Comparison of ENCODE assay signal across 16 mouse cellular contexts in the genomic region with DNA sequence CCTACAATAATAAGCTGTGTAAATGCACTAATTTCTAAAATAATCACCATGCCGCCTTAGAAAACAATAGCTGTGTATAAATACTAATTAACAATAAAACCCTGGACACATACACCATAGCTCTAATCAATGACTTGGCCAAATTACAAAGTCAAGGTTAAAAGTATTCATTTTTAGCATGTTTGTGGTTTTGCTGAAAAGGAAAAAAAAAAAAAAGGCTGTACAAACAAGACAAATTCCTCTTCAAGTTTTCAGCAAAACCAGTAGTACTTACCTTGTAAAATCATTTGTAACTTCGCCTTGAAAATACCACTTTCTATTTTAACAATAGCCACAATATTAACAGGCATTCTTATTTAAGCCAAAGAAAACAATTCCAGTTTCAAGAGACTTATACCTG. TPM values are rescaled to one million over a fixed set of nuclear protein-coding genes. Genes with fewer than 3 reads are reported as not detected.
A peak's percentile ranks its signal among the peaks of the same experiment; 100 is the strongest.
DNase-seq lines count a peak whose midpoint lies in the region; ATAC-seq lines count a peak whose summit lies in the region.
"Had no signal": no experiment of that assay in that cellular context is flagged by ENCODE, and none has a peak within 500 bp of the region (broad histone marks: within the 10 kb centered on the region; RNA-seq: fewer than 3 reads in every experiment).

No protein-coding gene starts in this region.

- no peak overlapping the region for H3K27ac ChIP-seq in hindbrain, embryonic 14.5 days
- no peak overlapping the region for H3K27ac ChIP-seq in hindbrain, embryonic 10.5 days
- no peak overlapping the region for H3K27ac ChIP-seq in neural tube, embryonic 15.5 days (replicated peaks)
- H3K27ac ChIP-seq: embryonic facial prominence, embryonic 12.5 days; forebrain, embryonic 10.5 days; hindbrain, postnatal 0 days had no signal

- H3K4me3 ChIP-seq in hindbrain, embryonic 14.5 days (replicated peaks; ENCODE audit: low read length) = no peak overlapping the region
- no peak overlapping the region for H3K4me3 ChIP-seq in hindbrain, embryonic 10.5 days
- no peak overlapping the region for H3K4me3 ChIP-seq in neural tube, embryonic 15.5 days (replicated peaks)
- H3K4me3 ChIP-seq: embryonic facial prominence, embryonic 12.5 days had no signal

- H3K9me3 ChIP-seq in hindbrain, embryonic 14.5 days (ENCODE audit: control insufficient read depth, low read length) = no peaks in the 10 kb centered on the region
- no peaks in the 10 kb centered on the region for H3K9me3 ChIP-seq in hindbrain, embryonic 10.5 days
- no peaks in the 10 kb centered on the region for H3K9me3 ChIP-seq in neural tube, embryonic 15.5 days (replicated peaks)
- H3K9me3 ChIP-seq: embryonic facial prominence, embryonic 12.5 days; forebrain, embryonic 10.5 days had no signal

- peak; percentile 9 for DNase-seq in hindbrain, embryonic 14.5 days (ENCODE audit: low spot score)
- DNase-seq in hindbrain, embryonic 10.5 days (ENCODE audit: low spot score) = no peak
- no peak for DNase-seq in neural tube, embryonic 10.5 days (ENCODE audit: extremely low spot score, low spot score)
- DNase-seq in induced T-regulatory cell, adult 2 months (ENCODE audit: low read depth) = peak; percentile 40
- DNase-seq in kidney, postnatal 10 days = no peak
- no peak for DNase-seq in layer of hippocampus, adult 8-10 months (ENCODE audit: low spot score in 2 of 2)
- DNase-seq: adrenal gland, adult 8-10 months; B cell, adult 2 months; cerebellum, adult 2 months; gastrocnemius, postnatal 10 days; heart, postnatal 36 days; lung, postnatal 10 days had no signal

- no peak overlapping the region for H3K9ac ChIP-seq in hindbrain, embryonic 14.5 days
- H3K9ac ChIP-seq in neural tube, embryonic 15.5 days (replicated peaks) = no peak overlapping the region
- H3K9ac ChIP-seq: embryonic facial prominence, embryonic 12.5 days had no signal

- no peak overlapping the region for H3K4me2 ChIP-seq in hindbrain, embryonic 14.5 days (replicated peaks)
- H3K4me2 ChIP-seq in neural tube, embryonic 15.5 days = peak overlapping the region; percentile 9; the same call in 1 of the 2 replicates

- 88% methylated on average over 2 of the region's 2 CpGs for WGBS in hindbrain, embryonic 14.5 days
- WGBS in hindbrain, embryonic 10.5 days = 86% methylated on average over 2 of the region's 2 CpGs
- WGBS in neural tube, embryonic 15.5 days = 83% methylated on average over 2 of the region's 2 CpGs

- peaks cover 56% of the 10 kb centered on the region for H3K4me1 ChIP-seq in hindbrain, embryonic 14.5 days (replicated peaks; ENCODE audit: control insufficient read depth, insufficient read depth, low read length)
- H3K4me1 ChIP-seq in hindbrain, embryonic 10.5 days (replicated peaks) = peaks cover 22% of the 10 kb centered on the region
- peaks cover 42% of the 10 kb centered on the region for H3K4me1 ChIP-seq in neural tube, embryonic 15.5 days

- no peaks in the 10 kb centered on the region for H3K36me3 ChIP-seq in hindbrain, embryonic 14.5 days (replicated peaks; ENCODE audit: control insufficient read depth, insufficient read depth)
- peaks cover 34% of the 10 kb centered on the region for H3K36me3 ChIP-seq in hindbrain, embryonic 10.5 days
- H3K36me3 ChIP-seq in neural tube, embryonic 15.5 days = no peaks in the 10 kb centered on the region
- H3K36me3 ChIP-seq: embryonic facial prominence, embryonic 12.5 days had no signal

- ATAC-seq in hindbrain, embryonic 14.5 days (ENCODE audit: low FRiP score) = no peak
- no peak for ATAC-seq in neural tube, embryonic 15.5 days (ENCODE audit: low FRiP score)
- ATAC-seq: hindbrain, postnatal 0 days had no signal

- H3K27me3 ChIP-seq in hindbrain, embryonic 14.5 days (ENCODE audit: control insufficient read depth, insufficient read depth, low read length) = no peaks in the 10 kb centered on the region
- no peaks in the 10 kb centered on the region for H3K27me3 ChIP-seq in hindbrain, embryonic 10.5 days (ENCODE audit: insufficient read depth, poor library complexity, severe bottlenecking)
- no peaks in the 10 kb centered on the region for H3K27me3 ChIP-seq in neural tube, embryonic 15.5 days (replicated peaks)
- H3K27me3 ChIP-seq: embryonic facial prominence, embryonic 12.5 days had no signal

RNA-seq across cellular contexts. Expression of a gene that starts 4.2 kb away (rescaled TPM):
- polyA plus RNA-seq in hindbrain, embryonic 14.5 days (2014; fragmentation: Nextera tagmentation; extraction: Ambion mirVana) = 222 and 239 TPM in 2 replicates
- 398 and 480 TPM in 2 replicates for polyA plus RNA-seq in hindbrain, embryonic 10.5 days (2016; fragmentation: Nextera tagmentation; extraction: Ambion mirVana)
- polyA plus RNA-seq in neural tube, embryonic 15.5 days (2015; fragmentation: Nextera tagmentation; extraction: Ambion mirVana) = 220 and 265 TPM in 2 replicates
- total RNA-seq in layer of hippocampus, adult 8-10 months (2022) = 10 to 100 TPM; 74.6 to 85.5 (median 80.0) TPM

Comparison
In these comparisons a context has a peak if more than half of its experiments do, and no peak if none do; other contexts are left out.
1. DNase-seq: peak in hindbrain, embryonic 14.5 days (single experiment) and induced T-regulatory cell, adult 2 months (single experiment); none in hindbrain, embryonic 10.5 days (single experiment), neural tube, embryonic 10.5 days (single experiment), kidney, postnatal 10 days (single experiment) and layer of hippocampus, adult 8-10 months (0 of 2).